Mouse (Mus musculus): Measurements from ENCODE around the gene Brsk1.

The Brsk1 gene

DNA sequence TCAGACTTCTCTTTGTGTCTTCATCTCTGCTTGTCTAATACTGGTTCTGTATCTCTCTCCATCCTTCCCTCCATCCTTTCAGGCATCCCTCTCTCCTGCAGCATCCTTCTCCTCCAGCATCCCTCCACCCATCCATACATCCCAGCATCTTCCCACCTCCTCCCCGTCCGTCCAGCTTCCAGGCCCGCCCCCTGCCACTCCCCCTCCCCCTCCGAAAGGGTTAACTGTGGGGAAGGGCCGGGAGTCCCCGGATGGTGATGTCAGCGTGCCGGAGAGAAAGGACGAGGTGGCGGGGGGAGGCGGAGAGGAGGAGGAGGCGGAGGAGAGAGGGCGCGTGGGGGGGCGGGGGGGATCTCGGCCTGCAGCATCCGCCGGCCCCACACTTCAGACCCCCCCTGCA lies at the start of gene Brsk1:
Gene Brsk1, plus strand, starts transcription at position 218 of the 400 bp plus-strand sequence.
- DNase-seq (ENCODE audit: low spot score): peak; percentile 64

DNA sequence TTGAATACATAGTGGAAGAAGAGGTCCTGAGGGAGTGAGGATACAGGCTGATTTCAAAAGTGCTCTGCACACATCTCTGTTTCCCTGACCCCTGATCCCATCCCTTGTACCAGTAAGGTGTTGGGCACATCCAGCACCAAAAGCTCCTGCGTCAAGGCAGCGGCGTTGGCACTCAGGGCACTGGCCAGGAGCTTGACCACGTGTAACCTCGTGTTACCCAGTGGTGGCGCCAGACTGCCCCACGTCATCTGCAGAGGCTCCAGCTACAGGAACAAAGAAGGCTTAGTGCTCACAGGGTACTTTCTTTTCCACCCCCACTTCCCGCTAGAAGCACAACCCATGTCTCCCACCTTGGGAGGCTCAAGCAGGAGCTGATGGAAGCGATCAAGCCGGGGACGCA lies 49.2 kb upstream of the Brsk1 start:
- DNase-seq (ENCODE audit: low spot score): no peak

DNA sequence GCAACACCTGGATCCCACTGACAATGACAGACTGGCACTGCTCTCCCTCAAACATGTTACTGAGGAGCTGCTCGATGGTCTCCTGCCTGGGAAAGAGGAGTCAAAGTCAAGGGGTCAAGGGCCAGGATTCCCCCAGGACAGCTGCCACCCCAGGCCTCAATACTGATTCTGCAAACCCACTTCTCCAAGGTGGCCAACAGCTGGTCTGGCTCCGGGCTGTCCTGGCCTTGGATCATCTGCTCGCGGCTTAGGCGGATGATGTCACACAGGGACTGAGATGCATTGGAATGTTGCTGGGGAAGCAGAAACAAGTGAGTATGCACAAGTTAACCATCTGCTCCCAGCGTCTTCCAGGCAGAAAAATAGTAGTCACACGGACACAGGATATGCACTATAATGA lies 48.4 kb upstream of the Brsk1 start:
- no peak for DNase-seq (ENCODE audit: low spot score)

DNA sequence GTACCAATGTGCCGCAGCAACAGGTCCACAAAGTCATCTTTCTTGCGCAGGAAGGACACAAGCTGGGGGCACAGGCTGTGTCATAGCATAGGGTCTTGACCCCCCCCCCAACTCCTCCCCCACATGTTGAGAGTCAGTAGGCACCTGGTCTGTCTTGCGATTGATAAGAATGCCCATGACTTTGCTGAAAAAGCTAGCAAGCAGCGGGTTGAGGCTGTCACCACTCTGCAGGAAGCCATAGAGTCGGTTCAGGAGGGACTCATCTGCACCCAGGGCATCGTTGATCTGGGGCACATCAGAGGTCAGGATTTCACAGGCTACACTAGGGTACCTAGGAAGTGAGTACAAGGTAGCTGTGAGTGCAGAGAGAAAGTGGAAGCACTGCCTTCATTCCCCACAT lies 47.2 kb upstream of the Brsk1 start:
- no peak for DNase-seq (ENCODE audit: low spot score)

DNA sequence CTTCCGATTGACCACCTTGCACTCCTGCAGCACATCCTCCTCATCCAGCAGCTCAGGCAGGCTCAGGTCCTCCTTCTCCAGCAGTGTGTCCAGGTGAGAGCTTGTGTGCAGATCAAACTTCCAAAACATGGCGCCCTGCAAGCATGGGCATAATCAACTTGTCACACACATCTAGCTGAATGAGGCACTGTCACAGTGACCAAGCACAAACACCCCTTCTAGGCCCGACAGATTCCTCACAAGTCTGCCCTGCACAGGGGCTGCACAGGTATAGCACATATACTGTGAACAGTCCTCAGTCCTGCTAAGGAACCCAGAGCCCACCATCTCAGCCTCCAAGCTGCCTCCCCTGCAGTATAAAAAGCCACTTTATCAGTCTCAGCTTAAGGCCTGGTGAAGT lies 43.6 kb upstream of the Brsk1 start:
- DNase-seq (ENCODE audit: low spot score): no peak

DNA sequence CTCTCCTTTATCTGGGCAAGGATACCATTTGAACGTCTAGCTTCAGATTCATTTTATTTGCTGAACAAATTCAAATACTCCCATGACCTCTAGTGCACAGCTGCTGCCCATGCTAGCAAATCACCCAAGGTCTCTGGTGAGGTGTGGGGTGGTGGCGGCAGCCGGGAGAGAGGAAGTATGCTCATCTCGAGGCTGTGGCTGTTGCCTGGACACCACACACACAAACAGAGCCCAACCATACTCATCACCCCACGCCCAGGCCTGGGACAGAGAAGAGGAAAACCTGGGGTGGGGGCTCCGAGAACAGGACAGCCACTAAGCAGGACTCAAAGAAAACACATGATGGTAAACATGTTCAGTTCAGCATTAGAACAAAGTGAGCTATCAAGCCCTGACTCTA lies 43.1 kb upstream of the Brsk1 start:
- DNase-seq (ENCODE audit: low spot score): no peak

DNA sequence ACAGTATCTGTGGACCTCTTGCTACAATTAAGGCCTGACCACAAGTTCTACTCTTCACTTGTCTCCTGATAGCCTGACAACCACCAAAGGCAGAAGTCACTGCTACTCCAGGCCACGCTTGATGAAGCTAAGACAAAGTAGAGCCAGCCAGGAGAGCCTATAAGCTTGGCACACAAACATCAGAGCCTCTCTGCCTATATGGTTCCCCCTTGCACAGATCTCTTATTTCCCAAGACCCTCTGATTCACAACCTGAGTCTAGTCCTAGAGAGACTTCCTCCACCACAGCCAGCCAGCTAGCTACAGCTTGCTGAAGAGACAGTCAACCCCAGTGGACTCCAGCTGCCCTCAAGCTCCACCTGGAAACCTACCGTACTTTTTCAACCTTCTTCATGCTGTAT lies 42.4 kb upstream of the Brsk1 start:
- DNase-seq (ENCODE audit: low spot score): no peak

DNA sequence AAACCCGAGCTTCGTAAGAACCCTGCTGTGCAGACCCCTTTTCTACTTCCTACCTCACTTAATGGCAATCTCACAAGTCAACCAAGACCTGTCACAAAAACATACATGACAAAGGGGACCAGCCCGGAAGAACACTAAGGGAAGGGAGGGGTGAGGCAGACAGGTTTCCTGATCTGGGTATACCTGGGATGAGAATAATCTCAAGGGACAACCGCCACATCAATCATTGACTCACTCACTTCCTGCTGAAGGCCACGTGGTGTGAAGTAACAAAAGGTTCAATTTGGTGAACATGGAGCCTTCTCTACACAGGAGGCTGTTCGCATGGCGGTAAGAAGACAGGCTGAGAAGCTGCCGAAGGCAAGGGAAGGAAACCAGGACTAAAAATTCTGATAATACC lies 38.8 kb upstream of the Brsk1 start:
- no peak for DNase-seq (ENCODE audit: low spot score)

DNA sequence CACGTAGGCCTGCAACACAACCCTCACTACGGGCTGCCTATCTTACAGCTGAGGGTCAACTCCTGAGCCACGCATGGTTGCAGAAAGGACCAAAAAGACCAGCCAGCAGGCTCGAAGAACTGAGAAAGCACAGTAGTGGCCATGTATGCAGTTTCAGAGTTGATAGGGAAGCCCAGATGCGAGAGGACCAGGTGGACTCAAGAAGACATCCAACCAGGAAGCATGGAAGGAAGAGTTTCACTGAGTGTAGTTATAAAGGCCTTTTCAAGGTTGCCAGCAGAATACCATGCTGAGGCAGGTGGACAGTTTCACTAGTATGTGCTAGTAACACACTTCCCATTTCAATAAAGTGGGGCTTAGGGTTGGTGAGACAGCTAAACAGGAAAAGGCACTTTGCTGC lies 37.7 kb upstream of the Brsk1 start:
- no peak for DNase-seq (ENCODE audit: low spot score)

DNA sequence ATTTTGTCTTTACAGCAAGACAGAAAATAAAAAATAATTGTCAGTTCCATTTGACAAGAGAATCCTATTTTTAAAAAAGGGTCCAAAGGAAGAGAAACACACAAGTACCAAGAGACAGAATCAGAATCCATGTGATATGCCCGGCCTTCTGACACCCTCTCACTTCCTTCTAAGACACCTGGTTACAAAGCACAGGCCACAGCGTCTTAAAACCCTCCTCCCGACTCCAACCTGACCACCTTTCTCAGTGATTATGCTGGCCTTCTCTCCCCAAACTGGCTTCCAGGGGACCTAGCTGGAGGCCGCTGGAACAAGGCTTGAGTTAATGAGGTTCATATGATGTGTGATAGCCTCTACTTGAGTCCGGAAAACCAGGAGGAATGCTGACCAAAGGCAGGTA lies 37.1 kb upstream of the Brsk1 start:
- no peak for DNase-seq (ENCODE audit: low spot score)

DNA sequence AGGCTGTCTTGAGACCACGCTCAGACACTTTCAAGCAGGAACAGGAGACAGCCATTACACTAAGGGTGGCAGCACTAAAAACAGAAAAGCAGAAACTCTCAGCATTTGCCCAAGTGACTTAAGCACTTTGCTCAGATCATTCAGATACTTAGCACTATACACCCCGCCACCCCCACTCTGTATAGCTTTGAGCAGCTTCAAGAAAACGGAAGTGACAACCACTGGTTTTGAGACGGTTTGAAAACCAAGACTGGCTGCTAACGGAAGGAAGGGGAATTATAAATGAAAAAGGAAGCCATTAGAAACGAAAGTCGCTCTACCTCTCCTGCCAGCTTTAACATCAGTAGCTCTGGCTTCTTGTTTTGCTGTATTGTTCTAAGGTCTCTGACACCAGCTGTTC lies 36.6 kb upstream of the Brsk1 start:
- DNase-seq (ENCODE audit: low spot score): no peak

DNA sequence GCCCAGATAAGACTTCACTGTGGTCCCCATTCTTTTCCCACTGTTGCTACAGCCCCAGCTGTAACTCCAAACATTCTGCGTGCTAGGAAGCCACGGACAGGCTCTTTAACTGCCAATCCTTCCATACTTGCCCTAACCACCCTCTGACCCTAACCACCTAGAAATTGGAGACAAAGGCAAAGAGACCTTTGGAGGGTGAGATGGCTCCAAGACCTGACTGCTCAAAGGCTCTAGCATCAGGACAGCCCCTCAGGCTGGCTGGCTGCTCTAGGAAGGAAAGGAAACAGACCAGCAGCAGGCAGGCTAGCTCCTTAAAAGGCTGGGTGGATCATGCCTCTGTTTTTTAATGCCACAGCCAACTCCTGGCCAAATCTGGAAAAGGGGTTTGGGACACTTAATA lies 36.2 kb upstream of the Brsk1 start:
- DNase-seq (ENCODE audit: low spot score): no peak

DNA sequence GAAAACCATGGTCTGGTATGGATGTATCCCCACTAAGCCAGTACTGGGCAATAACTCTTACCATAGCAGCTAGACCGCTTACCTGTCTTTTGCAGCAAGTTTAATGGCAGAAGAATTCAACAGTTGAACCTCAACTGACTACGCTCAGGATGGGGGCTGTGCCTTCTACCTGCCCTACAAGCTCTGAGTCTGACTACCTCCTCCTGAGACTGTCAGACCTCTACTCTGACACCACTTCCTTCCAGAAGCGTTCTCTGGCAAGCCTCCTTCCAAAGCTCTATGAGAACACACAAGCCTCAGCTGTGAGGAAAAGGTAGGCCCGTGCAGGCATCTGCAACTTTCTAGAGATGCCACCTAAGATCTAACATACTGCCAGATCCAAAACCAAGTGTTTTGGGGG lies 35.0 kb upstream of the Brsk1 start:
- no peak for DNase-seq (ENCODE audit: low spot score)

DNA sequence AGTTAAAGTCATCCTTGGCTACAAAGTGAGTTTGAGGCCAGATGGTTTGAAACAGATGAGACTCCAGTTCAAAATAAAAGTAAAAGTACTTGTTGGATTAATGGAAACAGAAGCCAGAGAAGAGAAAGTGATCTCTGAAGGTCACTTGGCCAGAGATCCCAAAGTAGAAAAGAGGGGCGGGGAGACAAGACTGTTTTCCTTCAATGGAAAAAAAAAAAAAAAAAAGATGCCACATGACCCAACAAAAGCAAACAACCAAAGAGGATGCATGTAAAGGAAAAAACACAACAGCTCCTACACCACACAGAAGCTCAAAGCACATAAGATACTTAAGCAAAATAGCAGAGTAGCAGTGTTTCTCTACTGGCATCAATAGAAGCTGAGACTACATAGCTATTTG lies 34.5 kb upstream of the Brsk1 start:
- no peak for DNase-seq (ENCODE audit: low spot score)

DNA sequence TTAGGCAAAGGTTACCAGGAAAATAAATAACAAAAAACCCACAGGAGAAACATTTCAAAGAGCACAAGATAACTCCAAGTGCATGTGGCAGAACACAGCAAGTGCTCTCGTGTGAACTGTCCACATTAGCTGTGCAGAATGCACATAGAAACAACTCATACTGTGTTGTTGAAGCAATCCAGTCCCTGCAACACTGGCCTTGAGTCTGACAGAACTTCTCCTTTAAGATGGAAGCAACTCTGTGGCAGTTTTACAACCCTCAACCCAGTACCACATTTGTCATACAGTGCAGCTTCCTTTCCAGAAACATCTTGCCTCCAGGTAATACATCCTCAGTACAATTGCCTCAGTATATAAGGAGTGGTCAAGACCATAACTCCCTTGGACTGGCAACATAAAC lies 33.6 kb upstream of the Brsk1 start:
- DNase-seq (ENCODE audit: low spot score): no peak

DNA sequence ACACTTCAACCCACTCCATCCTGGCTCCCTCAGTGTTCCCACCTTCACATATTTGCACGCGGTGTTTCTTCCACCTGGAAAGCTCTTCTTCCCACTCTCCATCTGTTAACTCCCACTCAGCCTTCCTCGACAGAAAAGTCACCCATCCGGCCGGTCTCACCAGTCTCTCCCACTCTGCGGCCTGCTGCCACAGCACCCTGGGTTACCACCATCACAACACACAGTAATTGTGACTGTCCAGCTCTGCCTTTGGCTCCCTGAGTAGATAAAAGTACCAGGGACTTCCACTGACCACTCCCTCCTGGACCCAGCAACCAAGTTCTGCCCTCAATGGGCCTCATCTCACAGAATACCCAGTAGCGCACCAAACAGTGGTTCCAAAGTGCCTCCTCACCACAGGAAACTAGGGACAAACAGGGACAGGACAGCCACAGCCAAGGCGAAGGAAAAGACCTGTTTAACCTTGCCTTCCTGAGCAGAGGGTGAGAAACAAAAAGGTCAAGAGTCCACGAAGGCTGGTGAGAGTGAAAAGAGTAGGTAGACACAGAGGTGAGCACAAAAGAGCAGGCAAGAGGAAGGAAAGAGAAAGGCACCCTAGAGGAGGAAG lies 32.8 kb upstream of the Brsk1 start:
- DNase-seq (ENCODE audit: low spot score): no peak

DNA sequence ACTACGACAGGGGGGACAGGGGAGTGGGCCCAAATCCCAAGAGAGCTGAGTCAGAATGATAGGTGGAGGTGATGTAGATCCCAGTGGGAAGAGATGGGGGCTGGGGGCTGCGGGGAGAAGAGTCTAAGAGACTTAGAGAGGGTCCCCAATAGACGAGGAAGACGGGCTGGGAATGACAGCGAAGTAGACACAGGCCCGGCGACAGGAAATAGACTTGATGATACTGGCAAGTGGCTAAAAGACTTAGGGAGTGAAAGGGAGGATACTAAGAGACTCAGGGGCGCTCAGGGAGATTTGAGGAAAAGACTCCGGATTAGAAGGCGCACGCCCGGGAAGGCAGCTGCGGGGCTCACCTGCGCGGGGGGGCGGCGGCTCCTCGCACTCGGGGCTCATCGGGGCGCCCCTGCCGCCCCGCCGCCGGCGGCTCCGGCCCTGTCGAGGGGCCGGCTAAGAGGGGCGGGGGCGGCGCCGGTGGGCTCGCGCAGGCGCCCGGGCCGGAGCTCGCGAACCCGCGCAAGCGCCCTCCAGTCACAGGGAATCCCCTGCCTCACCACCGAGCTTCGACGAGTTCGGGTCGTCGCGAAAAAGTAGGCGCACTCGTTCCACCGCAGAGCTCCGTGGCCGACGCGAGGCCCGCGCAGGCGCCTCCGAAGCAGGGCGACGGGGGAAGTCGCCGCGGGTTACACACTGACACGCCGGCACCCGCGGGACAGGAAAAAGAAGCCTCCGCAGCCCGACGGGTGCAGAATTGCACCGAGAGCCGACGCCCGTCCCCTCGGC lies 32.1 kb upstream of the Brsk1 start:
- DNase-seq (ENCODE audit: low spot score): no peak

DNA sequence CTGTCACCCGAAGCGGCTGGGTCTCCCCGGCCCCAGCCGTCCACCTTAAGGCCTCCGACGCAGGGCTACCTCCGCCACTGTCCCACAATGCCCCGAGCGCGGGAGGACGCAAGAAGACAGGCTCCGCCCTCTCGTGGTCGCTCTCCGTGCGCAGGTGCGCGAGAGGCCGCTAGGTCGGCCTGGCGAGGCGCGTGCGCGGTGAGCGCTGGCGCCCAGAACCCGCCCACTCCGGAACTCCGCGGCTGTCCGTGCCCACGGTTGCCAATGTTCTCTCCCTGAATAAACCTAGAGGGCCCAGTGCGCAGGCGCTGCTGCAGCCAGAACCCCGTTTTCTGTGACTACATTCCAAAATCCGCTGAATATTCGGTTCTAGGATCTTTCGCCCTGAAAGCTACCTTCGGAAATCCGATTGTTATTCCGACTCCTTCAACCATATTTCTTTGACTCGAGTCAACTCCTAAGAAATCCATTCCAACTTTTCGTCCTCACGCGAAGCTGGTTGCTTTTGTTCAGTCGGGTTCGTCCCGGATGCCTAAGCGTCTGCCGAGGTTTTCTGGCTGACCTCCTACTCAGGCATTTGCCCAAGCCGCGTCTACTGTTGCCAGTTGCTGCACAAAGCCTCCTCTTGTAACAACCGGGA lies 31.4 kb upstream of the Brsk1 start, which contains the start of gene Ppp6r1:
Gene Ppp6r1, minus strand, starts transcription at position 108 of the 640 bp plus-strand sequence.
- DNase-seq (ENCODE audit: low spot score): peak; percentile 91

DNA sequence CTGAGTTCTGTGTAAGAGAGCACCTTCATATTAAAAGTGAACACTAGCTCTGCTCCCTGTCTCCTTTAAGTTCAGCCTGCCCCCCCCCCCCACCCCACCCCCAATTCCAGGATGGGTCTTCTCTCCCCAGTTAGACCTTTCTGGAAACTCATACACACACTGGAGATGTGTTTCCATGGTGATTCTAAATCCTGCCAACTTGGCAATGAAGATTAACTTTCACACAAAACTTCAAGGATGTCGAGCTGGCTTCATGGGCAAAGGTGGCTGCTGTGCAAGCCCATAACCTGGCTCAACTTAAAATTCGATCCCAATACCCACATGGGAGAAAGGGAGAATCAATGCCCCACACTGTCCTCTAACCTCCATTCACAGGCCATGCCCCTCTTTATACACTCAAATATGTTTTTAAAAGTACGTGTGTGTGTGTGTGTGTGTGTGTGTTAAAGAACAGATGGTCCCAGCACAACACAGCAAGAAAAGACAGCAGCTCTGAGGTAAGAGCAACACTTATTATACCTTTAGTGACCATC lies 30.4 kb upstream of the Brsk1 start:
- DNase-seq (ENCODE audit: low spot score): no peak

DNA sequence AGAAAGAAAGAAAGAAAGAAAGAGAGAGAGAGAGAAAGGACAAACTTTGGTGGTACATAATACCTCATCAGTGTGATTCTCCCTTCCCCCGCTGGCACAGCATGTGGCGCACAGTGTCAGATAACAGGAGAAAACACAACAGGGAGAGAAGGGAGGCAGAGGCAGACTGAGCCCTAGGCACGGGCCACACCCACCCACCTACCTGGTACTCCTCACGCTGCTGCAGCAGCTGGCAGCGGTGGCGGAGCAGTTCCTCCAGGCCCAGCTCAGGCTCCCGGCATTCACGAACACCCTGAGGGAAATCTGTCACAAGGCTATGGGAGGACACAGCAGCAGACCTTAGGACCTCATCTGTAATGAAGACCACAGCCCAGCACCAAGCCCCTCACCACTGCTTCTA lies 27.2 kb upstream of the Brsk1 start:
- DNase-seq (ENCODE audit: low spot score): no peak

DNA sequence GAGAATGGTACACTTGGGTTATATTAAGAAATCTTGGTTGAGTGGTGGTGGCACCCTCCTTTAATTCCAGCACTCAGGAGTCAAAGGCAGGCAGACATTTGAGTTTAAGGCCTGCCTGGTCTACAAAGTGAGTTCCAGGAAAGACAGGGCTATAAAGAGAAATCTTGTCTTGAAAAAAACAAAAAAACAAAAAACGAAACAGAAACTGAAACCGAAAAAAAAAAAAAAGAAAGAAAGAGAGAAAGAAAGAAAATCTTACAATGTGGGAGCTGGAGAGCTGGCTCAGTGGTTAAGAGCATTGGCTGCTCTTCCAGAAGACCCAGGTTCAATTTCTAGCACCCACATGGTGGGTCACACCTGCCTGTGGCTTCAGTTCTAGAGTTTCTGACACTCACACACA lies 26.7 kb upstream of the Brsk1 start:
- no peak for DNase-seq (ENCODE audit: low spot score)

DNA sequence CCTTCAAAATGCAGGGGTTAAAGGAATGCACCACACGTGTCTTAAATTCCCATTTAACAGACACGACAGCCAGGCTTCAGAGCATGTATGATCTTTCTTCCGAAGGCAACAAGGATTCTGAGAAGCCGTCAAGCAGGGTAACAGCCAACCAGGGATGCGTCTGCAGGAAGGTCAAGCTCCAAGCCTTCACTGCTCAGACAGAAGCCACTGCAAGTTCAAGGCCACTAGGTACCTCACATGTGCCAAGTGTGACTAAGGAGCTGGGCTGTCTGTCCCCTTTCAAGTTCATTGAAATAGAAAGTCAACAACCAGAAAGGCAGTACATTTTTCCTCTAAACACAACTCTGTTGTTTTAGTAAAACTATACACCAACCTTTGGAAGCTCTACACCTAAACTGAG lies 23.5 kb upstream of the Brsk1 start:
- DNase-seq (ENCODE audit: low spot score): no peak

DNA sequence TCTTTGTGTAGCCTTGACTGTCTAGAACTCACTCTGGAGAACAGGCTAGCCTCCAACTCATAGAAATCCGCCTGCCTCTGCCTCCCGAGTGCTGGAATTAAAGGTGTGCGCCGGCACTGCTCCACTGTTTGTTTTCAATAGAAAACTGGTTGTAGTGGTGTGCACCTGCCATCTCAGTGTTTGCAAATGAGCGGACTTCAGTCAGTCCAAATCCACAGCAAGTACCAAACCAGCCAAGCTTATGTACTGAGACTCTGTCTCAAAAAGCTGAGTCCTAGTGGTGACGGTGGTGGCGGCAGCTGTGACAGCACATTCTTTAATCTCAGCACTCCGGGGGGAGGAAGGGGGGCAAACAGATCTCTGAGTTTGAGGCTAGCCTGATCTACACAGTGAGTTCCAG lies 21.9 kb upstream of the Brsk1 start:
- no peak for DNase-seq (ENCODE audit: low spot score)
